ENCODE assay signal across 14 mouse cellular contexts in the genomic region with DNA sequence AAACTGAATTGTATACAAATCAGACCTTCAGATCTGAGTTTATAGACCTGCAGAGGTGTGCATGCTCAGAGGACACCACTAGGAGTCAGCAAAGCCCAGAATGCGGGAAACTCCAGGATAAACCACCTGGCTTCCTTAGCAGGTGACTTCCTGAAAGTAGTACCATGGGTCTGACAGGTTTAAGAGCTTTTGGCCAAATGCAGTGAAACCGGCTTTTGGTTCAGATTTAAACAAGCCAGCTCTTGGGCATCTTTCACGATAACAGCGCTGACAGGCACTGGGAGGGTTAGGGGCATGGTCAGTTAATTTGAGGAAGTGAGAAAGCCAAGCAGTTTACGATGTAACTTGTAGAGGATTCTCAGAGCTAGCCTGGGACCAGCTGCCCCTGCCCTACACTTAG. TPM values are rescaled to one million over a fixed set of nuclear protein-coding genes. Genes with fewer than 3 reads are reported as not detected.
A peak's percentile ranks its signal among the peaks of the same experiment; 100 is the strongest.
DNase-seq lines count a peak whose midpoint lies in the region; ATAC-seq and TF ChIP-seq lines count a peak whose summit lies in the region.
"Had no signal": no experiment of that assay in that cellular context is flagged by ENCODE, and none has a peak within 500 bp of the region (broad histone marks: within the 10 kb centered on the region; RNA-seq: fewer than 3 reads in every experiment).

No protein-coding gene starts in this region.

- ATAC-seq in liver, embryonic 14.5 days (ENCODE audit: insufficient read depth) = no peak
- ATAC-seq in liver, embryonic 11.5 days (replicated peaks; ENCODE audit: low FRiP score) = no peak
- peak; percentile 23; the same call in 1 of the 2 replicates for ATAC-seq in megakaryocyte progenitor cell, adult 5-6 weeks (replicated peaks; ENCODE audit: poor library complexity)
- ATAC-seq: Patski had no signal

- H3K9ac ChIP-seq in heart, adult 2 months (ENCODE audit: low read depth, low read length) = no peak overlapping the region
- H3K9ac ChIP-seq in liver, embryonic 14.5 days (replicated peaks) = no peak overlapping the region
- H3K9ac ChIP-seq in liver, embryonic 11.5 days (ENCODE audit: low read depth, low read length) = no peak overlapping the region
- no peak overlapping the region for H3K9ac ChIP-seq in ES-Bruce4 (ENCODE audit: low read depth, poor library complexity, severe bottlenecking)
- H3K9ac ChIP-seq: heart, embryonic 13.5 days; hindbrain, embryonic 13.5 days had no signal

- TF ChIP-seq CTCF in heart, adult 2 months (IDR thresholded peaks at IDR 0.05) = 0 out of 2 replicates have a peak, but pooled peaks have one; percentile 17
- TF ChIP-seq CTCF in liver, embryonic 14.5 days (IDR thresholded peaks at IDR 0.05; ENCODE audit: low read depth) = peak; percentile 18; the same call in 1 of the 2 replicates
- TF ChIP-seq CTCF in ES-Bruce4 (IDR thresholded peaks at IDR 0.05; ENCODE audit: low read depth, low read length) = peak; percentile 17

- H3K27ac ChIP-seq in heart, adult 2 months = no peak overlapping the region
- no peak overlapping the region for H3K27ac ChIP-seq in liver, embryonic 14.5 days
- no peak overlapping the region for H3K27ac ChIP-seq in liver, embryonic 11.5 days (ENCODE audit: low read depth, low read length)
- no peak overlapping the region for H3K27ac ChIP-seq in ES-Bruce4 (ENCODE audit: insufficient read depth, low read length)
- H3K27ac ChIP-seq: heart, embryonic 13.5 days; hindbrain, embryonic 13.5 days had no signal

- no peaks in the 10 kb centered on the region for H3K27me3 ChIP-seq in heart, adult 2 months (ENCODE audit: control insufficient read depth, insufficient read depth, low read length)
- no peaks in the 10 kb centered on the region for H3K27me3 ChIP-seq in liver, embryonic 14.5 days (ENCODE audit: control insufficient read depth, insufficient read depth, low read length)
- H3K27me3 ChIP-seq in liver, embryonic 11.5 days (replicated peaks; ENCODE audit: control insufficient read depth, insufficient read depth, low read length) = no peaks in the 10 kb centered on the region
- no peaks in the 10 kb centered on the region for H3K27me3 ChIP-seq in ES-Bruce4 (ENCODE audit: control insufficient read depth, insufficient read depth, low read length, poor library complexity, severe bottlenecking)
- H3K27me3 ChIP-seq: heart, embryonic 13.5 days; hindbrain, embryonic 13.5 days; Patski had no signal

- no peak overlapping the region for H3K4me2 ChIP-seq in liver, embryonic 14.5 days (ENCODE audit: low read depth)
- H3K4me2 ChIP-seq in liver, embryonic 11.5 days = no peak overlapping the region
- H3K4me2 ChIP-seq: heart, embryonic 13.5 days; hindbrain, embryonic 13.5 days had no signal

- TF ChIP-seq POLR2A in heart, adult 2 months (IDR thresholded peaks at IDR 0.05; ENCODE audit: insufficient read depth, low read depth, low read length) = no peak
- TF ChIP-seq POLR2A in ES-Bruce4 (IDR thresholded peaks at IDR 0.05; ENCODE audit: insufficient read depth, low read length) = no peak

- intact Hi-C loops in heart, adult 2 months (cut with DNase I) = no loop called here

- H3K4me1 ChIP-seq in heart, adult 2 months (ENCODE audit: control insufficient read depth, insufficient read depth, low read length) = peaks cover 17% of the 10 kb centered on the region
- peaks cover 3 to 17% of the 10 kb centered on the region in 2 experiments; a peak in 2 of 4 replicates for H3K4me1 ChIP-seq in liver, embryonic 14.5 days (replicated peaks; ENCODE audit: control insufficient read depth in 2 of 2, insufficient read depth in 2 of 2, low read length in 1 of 2)
- H3K4me1 ChIP-seq in liver, embryonic 11.5 days (replicated peaks; ENCODE audit: control insufficient read depth, insufficient read depth, low read length) = peaks cover 36% of the 10 kb centered on the region
- H3K4me1 ChIP-seq in ES-Bruce4 (ENCODE audit: control insufficient read depth, insufficient read depth, low read length) = no peaks in the 10 kb centered on the region

- TF ChIP-seq EP300 in heart, adult 2 months (IDR thresholded peaks at IDR 0.05; ENCODE audit: insufficient read depth, low read depth, low read length) = no peak
- no peak for TF ChIP-seq EP300 in liver, embryonic 14.5 days (IDR thresholded peaks at IDR 0.05; ENCODE audit: low read depth)
- no peak for TF ChIP-seq EP300 in ES-Bruce4 (IDR thresholded peaks at IDR 0.05; ENCODE audit: insufficient read depth, low read depth, low read length)

- H3K9me3 ChIP-seq in liver, embryonic 14.5 days (ENCODE audit: control insufficient read depth, low read length) = no peaks in the 10 kb centered on the region
- no peaks in the 10 kb centered on the region for H3K9me3 ChIP-seq in liver, embryonic 11.5 days (ENCODE audit: control insufficient read depth, low read length)
- H3K9me3 ChIP-seq in ES-Bruce4 (replicated peaks; ENCODE audit: control insufficient read depth, insufficient read depth, low read length, poor library complexity, severe bottlenecking) = no peaks in the 10 kb centered on the region
- H3K9me3 ChIP-seq: hindbrain, embryonic 13.5 days had no signal

- no peak for DNase-seq in heart, adult 2 months
- DNase-seq in heart, adult 8-10 months (ENCODE audit: low spot score) = no peak
- DNase-seq in liver, embryonic 14.5 days (ENCODE audit: low read depth in 3 of 3, low spot score in 3 of 3) = no peak
- no peak for DNase-seq in liver, embryonic 11.5 days (ENCODE audit: low spot score)
- no peak for DNase-seq in thymus, postnatal 10 days (ENCODE audit: low spot score in 2 of 2)
- DNase-seq in adrenal gland, postnatal 14 days = no peak
- DNase-seq: adrenal gland, postnatal 10 days; liver; thymus, postnatal 25 days had no signal

- no peaks in the 10 kb centered on the region for H3K36me3 ChIP-seq in heart, adult 2 months (ENCODE audit: control insufficient read depth, insufficient read depth, low read length)
- H3K36me3 ChIP-seq in liver, embryonic 14.5 days (replicated peaks; ENCODE audit: control insufficient read depth, insufficient read depth, low read depth) = no peaks in the 10 kb centered on the region
- no peaks in the 10 kb centered on the region for H3K36me3 ChIP-seq in liver, embryonic 11.5 days (ENCODE audit: control insufficient read depth, insufficient read depth, low read length)
- H3K36me3 ChIP-seq in ES-Bruce4 (ENCODE audit: control insufficient read depth, insufficient read depth, low read length, poor library complexity, severe bottlenecking) = no peaks in the 10 kb centered on the region

- WGBS in heart, adult 2 months = 87% methylated on average over 5 of the region's 5 CpGs
- WGBS in liver, embryonic 14.5 days (ENCODE audit: insufficient replicate concordance) = 23% methylated on average over 5 of the region's 5 CpGs
- WGBS in liver, embryonic 11.5 days = 54% methylated on average over 5 of the region's 5 CpGs

- H3K4me3 ChIP-seq in heart, adult 2 months = no peak overlapping the region
- H3K4me3 ChIP-seq in liver, embryonic 14.5 days (ENCODE audit: insufficient read depth in 1 of 2, low read depth in 2 of 2, low read length in 2 of 2) = no peak overlapping the region
- no peak overlapping the region for H3K4me3 ChIP-seq in liver, embryonic 11.5 days (ENCODE audit: low read depth, low read length)
- H3K4me3 ChIP-seq in ES-Bruce4 (ENCODE audit: low read depth, low read length) = no peak overlapping the region
- H3K4me3 ChIP-seq: heart, embryonic 13.5 days; hindbrain, embryonic 13.5 days had no signal

- H3K79me2 ChIP-seq in heart, adult 2 months (replicated peaks; ENCODE audit: control insufficient read depth, insufficient read depth, low read length) = peaks cover 6% of the 10 kb centered on the region

RNA-seq across cellular contexts. Expression of a gene that starts 14.0 kb away (rescaled TPM):
- 10 to 100 TPM in 1 of 2 experiments, 1 to 10 TPM in 1; 9.9 to 12.3 TPM for total RNA-seq in heart, adult 2 months (2021)
- 15.3 and 19.3 TPM in 2 replicates for polyA plus RNA-seq in heart, adult 2 months (2012; rRNA removed)
- 10 to 100 TPM; 12.1 to 14.7 (median 13.9) TPM for total RNA-seq in heart, adult 8-10 months (2022)
- polyA plus RNA-seq in liver, embryonic 14.5 days (2012; rRNA removed) = 3.2 and 3.4 TPM in 2 replicates
- 1.3 and 2.0 TPM in 2 replicates for polyA plus RNA-seq in liver, embryonic 14.5 days (2014; fragmentation: Nextera tagmentation; extraction: Ambion mirVana)
- polyA plus RNA-seq in liver, embryonic 11.5 days (2014; fragmentation: Nextera tagmentation; extraction: Ambion mirVana) = 4.2 and 4.4 TPM in 2 replicates
- polyA plus RNA-seq in ES-Bruce4 (2011; ENCODE audit: insufficient read depth, insufficient read length, low read depth, missing spikeins) = 27.7 and 27.8 TPM in 2 replicates
- total RNA-seq in megakaryocyte progenitor cell, adult 5-6 weeks (2015) = 3.4 and 4.8 TPM in 2 replicates
- total RNA-seq in megakaryocyte progenitor cell, adult 5-6 weeks (2017) = 6.4 and 10.3 TPM in 2 replicates
- total RNA-seq in adrenal gland, postnatal 14 days (2021) = 9.0 and 11.2 TPM in 2 replicates

RNA-seq across cellular contexts. Expression of a gene that starts 36.1 kb away (rescaled TPM):
- total RNA-seq in heart, adult 2 months (2021) = 10 to 100 TPM; 10.9 to 11.5 TPM
- 7.4 and 7.6 TPM in 2 replicates for polyA plus RNA-seq in heart, adult 2 months (2012; rRNA removed)
- 10 to 100 TPM in 1 of 4 experiments, 1 to 10 TPM in 3; 7.6 to 10.2 (median 9.5) TPM for total RNA-seq in heart, adult 8-10 months (2022)
- 0.50 and 0.73 TPM in 2 replicates for polyA plus RNA-seq in liver, embryonic 14.5 days (2012; rRNA removed)
- 0.13 and 0.27 TPM in 2 replicates for polyA plus RNA-seq in liver, embryonic 14.5 days (2014; fragmentation: Nextera tagmentation; extraction: Ambion mirVana)
- 1.5 and 1.7 TPM in 2 replicates for polyA plus RNA-seq in liver, embryonic 11.5 days (2014; fragmentation: Nextera tagmentation; extraction: Ambion mirVana)
- polyA plus RNA-seq in ES-Bruce4 (2011; ENCODE audit: insufficient read depth, insufficient read length, low read depth, missing spikeins) = 8.6 and 9.6 TPM in 2 replicates
- 0.98 and 1.1 TPM in 2 replicates for total RNA-seq in megakaryocyte progenitor cell, adult 5-6 weeks (2015)
- total RNA-seq in megakaryocyte progenitor cell, adult 5-6 weeks (2017) = 1.00 and 1.1 TPM in 2 replicates
- total RNA-seq in adrenal gland, postnatal 14 days (2021) = 20.7 and 29.7 TPM in 2 replicates

RNA-seq across cellular contexts. Expression of a gene that starts 59.6 kb away (rescaled TPM):
- 10 to 100 TPM; 24.1 to 29.5 TPM for total RNA-seq in heart, adult 2 months (2021)
- polyA plus RNA-seq in heart, adult 2 months (2012; rRNA removed) = 35.0 and 39.7 TPM in 2 replicates
- total RNA-seq in heart, adult 8-10 months (2022) = 10 to 100 TPM; 19.8 to 30.3 (median 23.0) TPM
- 1.1 TPM in 2 replicates for polyA plus RNA-seq in liver, embryonic 14.5 days (2012; rRNA removed)
- 0.71 and 1.3 TPM in 2 replicates for polyA plus RNA-seq in liver, embryonic 14.5 days (2014; fragmentation: Nextera tagmentation; extraction: Ambion mirVana)
- 2.5 TPM in 2 replicates for polyA plus RNA-seq in liver, embryonic 11.5 days (2014; fragmentation: Nextera tagmentation; extraction: Ambion mirVana)
- polyA plus RNA-seq in ES-Bruce4 (2011; ENCODE audit: insufficient read depth, insufficient read length, low read depth, missing spikeins) = 2.7 and 2.9 TPM in 2 replicates
- total RNA-seq in megakaryocyte progenitor cell, adult 5-6 weeks (2015) = 0.27 and 1.1 TPM in 2 replicates
- total RNA-seq in megakaryocyte progenitor cell, adult 5-6 weeks (2017) = 1.6 and 1.7 TPM in 2 replicates
- total RNA-seq in adrenal gland, postnatal 14 days (2021) = 16.7 and 20.7 TPM in 2 replicates
- polyA plus RNA-seq: Patski had no signal

Comparison
In these comparisons a context has a peak if more than half of its experiments do, and no peak if none do; other contexts are left out.
1. RNA of a gene that starts 36.1 kb away (total RNA-seq): 20.7 to 29.7 TPM in adrenal gland, postnatal 14 days, 10.9 to 11.5 TPM in heart, adult 2 months and 7.6 to 10.2 TPM in heart, adult 8-10 months; 0.98 to 1.1 TPM in megakaryocyte progenitor cell, adult 5-6 weeks; every median in the first group is over 4 times any median in the second.
2. Peak in every context shown above with its lines, with median percentiles within 50 percentile points of each other: CTCF ChIP-seq.